ENCODE assay signal across 25 mouse cellular contexts in the genomic region with DNA sequence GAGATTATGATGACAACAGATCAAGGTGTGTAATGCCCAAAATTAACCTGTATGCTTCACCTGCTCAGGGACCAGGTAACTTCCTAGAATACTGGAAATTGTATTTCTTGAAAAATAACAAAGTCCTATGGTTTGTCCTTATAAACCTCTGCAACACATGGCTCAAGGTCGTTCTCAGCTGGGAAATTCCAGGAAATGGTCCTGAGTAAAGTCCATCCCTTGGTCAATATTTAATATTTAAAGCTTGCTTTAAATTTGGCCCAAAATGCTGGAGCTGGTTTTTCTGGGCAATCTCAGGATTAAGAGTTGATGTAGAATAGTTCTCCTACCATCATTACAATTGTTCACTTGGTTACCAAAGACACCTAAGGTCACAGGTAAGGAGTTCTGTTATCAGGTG. TPM values are rescaled to one million over a fixed set of nuclear protein-coding genes. Genes with fewer than 3 reads are reported as not detected.
A peak's percentile ranks its signal among the peaks of the same experiment; 100 is the strongest.
DNase-seq lines count a peak whose midpoint lies in the region; ATAC-seq lines count a peak whose summit lies in the region.
"Had no signal": no experiment of that assay in that cellular context is flagged by ENCODE, and none has a peak within 500 bp of the region (broad histone marks: within the 10 kb centered on the region; RNA-seq: fewer than 3 reads in every experiment).

No protein-coding gene starts in this region.

- 64% methylated on average over 1 of the region's 1 CpGs for WGBS in kidney, embryonic 15.5 days

- H3K9ac ChIP-seq in kidney, embryonic 15.5 days = no peak overlapping the region
- H3K9ac ChIP-seq: embryonic facial prominence, embryonic 13.5 days; forebrain, embryonic 12.5 days; forebrain, embryonic 15.5 days; heart, embryonic 13.5 days; hindbrain, embryonic 12.5 days; hindbrain, embryonic 15.5 days had no signal

- no peaks in the 10 kb centered on the region for H3K9me3 ChIP-seq in kidney, embryonic 15.5 days (replicated peaks)
- H3K9me3 ChIP-seq: embryonic facial prominence, embryonic 10.5 days; embryonic facial prominence, embryonic 13.5 days; forebrain, embryonic 12.5 days; forebrain, embryonic 15.5 days; heart, embryonic 10.5 days; heart, embryonic 13.5 days; hindbrain, embryonic 12.5 days; hindbrain, embryonic 15.5 days had no signal

- no peaks in the 10 kb centered on the region for H3K36me3 ChIP-seq in kidney, embryonic 15.5 days
- H3K36me3 ChIP-seq: embryonic facial prominence, embryonic 10.5 days; embryonic facial prominence, embryonic 13.5 days; forebrain, embryonic 12.5 days; forebrain, embryonic 15.5 days; heart, embryonic 10.5 days; heart, embryonic 13.5 days; hindbrain, embryonic 12.5 days; hindbrain, embryonic 15.5 days had no signal

- H3K27ac ChIP-seq in kidney, embryonic 15.5 days = no peak overlapping the region
- H3K27ac ChIP-seq: embryonic facial prominence, embryonic 10.5 days; embryonic facial prominence, embryonic 13.5 days; forebrain, embryonic 12.5 days; forebrain, embryonic 15.5 days; heart, adult 2 months; heart, embryonic 10.5 days; heart, embryonic 13.5 days; hindbrain, embryonic 12.5 days; hindbrain, embryonic 15.5 days had no signal

- intact Hi-C loops in heart, postnatal 14 days (cut with DNase I) = no loop called here

- H3K4me2 ChIP-seq in kidney, embryonic 15.5 days = no peak overlapping the region
- H3K4me2 ChIP-seq: embryonic facial prominence, embryonic 13.5 days; forebrain, embryonic 12.5 days; forebrain, embryonic 15.5 days; heart, embryonic 13.5 days; hindbrain, embryonic 12.5 days; hindbrain, embryonic 15.5 days had no signal

- peak; percentile 18 for DNase-seq in heart, adult 11 months
- no peak for DNase-seq in heart, postnatal 14 days
- DNase-seq in kidney, adult 8-10 months = peak; percentile 56 to 57
- DNase-seq in kidney, adult 18-20 months = no peak
- DNase-seq in kidney, postnatal 25 days = peak; percentile 9 to 39
- DNase-seq: adrenal gland, adult 8-10 months; adrenal gland, postnatal 25 days; cerebellum, adult 11-12 months; cerebellum, adult 8-10 months; cerebellum, postnatal 10 days; cerebellum, postnatal 36 days; embryo, embryonic 11 days; gastrocnemius, postnatal 25 days; heart, adult 2 months had no signal

- no peak overlapping the region for H3K4me3 ChIP-seq in kidney, embryonic 15.5 days (replicated peaks)
- H3K4me3 ChIP-seq: embryonic facial prominence, embryonic 10.5 days; embryonic facial prominence, embryonic 13.5 days; erythroblast, embryonic 14.5 days; forebrain, embryonic 12.5 days; forebrain, embryonic 15.5 days; heart, adult 2 months; heart, embryonic 10.5 days; heart, embryonic 13.5 days; hindbrain, embryonic 12.5 days; hindbrain, embryonic 15.5 days had no signal

- no peak for ATAC-seq in kidney, embryonic 15.5 days (replicated peaks; ENCODE audit: low FRiP score)
- ATAC-seq: activated CD4-positive, CD25-positive, alpha-beta regulatory T cell, adult 4 months; forebrain, embryonic 15.5 days had no signal

- no peaks in the 10 kb centered on the region for H3K27me3 ChIP-seq in kidney, embryonic 15.5 days
- H3K27me3 ChIP-seq: embryonic facial prominence, embryonic 13.5 days; forebrain, embryonic 12.5 days; forebrain, embryonic 15.5 days; heart, embryonic 13.5 days; hindbrain, embryonic 12.5 days; hindbrain, embryonic 15.5 days had no signal

- no peaks in the 10 kb centered on the region for H3K4me1 ChIP-seq in kidney, embryonic 15.5 days
- H3K4me1 ChIP-seq: embryonic facial prominence, embryonic 10.5 days; embryonic facial prominence, embryonic 13.5 days; forebrain, embryonic 12.5 days; forebrain, embryonic 15.5 days; heart, embryonic 10.5 days; heart, embryonic 13.5 days; hindbrain, embryonic 12.5 days; hindbrain, embryonic 15.5 days had no signal

RNA-seq across cellular contexts. Expression of gene Uxs1, which starts 30.1 kb away (rescaled TPM):
- total RNA-seq in heart, postnatal 14 days (2021) = 1 to 10 TPM; 7.8 to 8.8 TPM
- polyA plus RNA-seq in kidney, embryonic 15.5 days (2015; fragmentation: Nextera tagmentation; extraction: Ambion mirVana) = 26.4 and 28.0 TPM in 2 replicates

Comparison
In these comparisons a context has a peak if more than half of its experiments do, and no peak if none do; other contexts are left out.
1. DNase-seq: peak in heart, adult 11 months (single experiment), kidney, adult 8-10 months (2 of 2) and kidney, postnatal 25 days (2 of 2); none in heart, postnatal 14 days (0 of 2) and kidney, adult 18-20 months (single experiment).